Mouse (Mus musculus) ovary, postnatal 10 days (tissue): ENCODE measurements at regions not wholly inside any gene's neighbourhood (a gene's known extent, or its start where the extent isn't known, plus 50 kb on each side); places are given as distances from the start of the nearest gene placed in this dataset.

Experiments
- DNase-seq: peaks from one replicate; pipeline ENCODE4 v3.0.0; 2022; ENCODE audit warnings: low spot score

- DNase-seq, result no peak
Measured at GRCm38 (mm10) chr13:54318161-54318560, 53.0 kb upstream of the Cplx2 start.

- no peak for DNase-seq
Measured at GRCm38 (mm10) chr13:54318601-54319000, 52.5 kb upstream of the Cplx2 start.

GRCm38 (mm10) chr13:54320212-54320611 lies 50.9 kb upstream of the Cplx2 start:
- DNase-seq, result no peak

- no peak for DNase-seq
Measured at GRCm38 (mm10) chr13:54321011-54321410, 50.1 kb upstream of the Cplx2 start.
